Mouse (Mus musculus) erythroblast, embryonic 14.5 days (primary cell): Measurements from ENCODE around the gene Drap1. TPM values are rescaled to one million over a fixed set of nuclear protein-coding genes. Genes with fewer than 3 reads are reported as not detected.

ENCODE experiments used
- H3K27me3 ChIP-seq: 2 replicates; pipeline ENCODE4 v1.6.1; 2012; ENCODE audit warnings: inconsistent platforms; ENCODE audit not compliant: control insufficient read depth
- H3K36me3 ChIP-seq: 2 replicates; pipeline ENCODE4 v1.6.1; 2012; ENCODE audit warnings: mild to moderate bottlenecking, inconsistent platforms; ENCODE audit not compliant: control insufficient read depth
- H3K4me1 ChIP-seq: 2 replicates; pipeline ENCODE4 v1.6.1; 2012; ENCODE audit warnings: inconsistent platforms; ENCODE audit not compliant: control insufficient read depth
- H3K4me3 ChIP-seq: replicated peaks from 2 replicates; pipeline ENCODE3; 2012; ENCODE audit warnings: moderate library complexity, mild to moderate bottlenecking, inconsistent platforms
- H3K9me3 ChIP-seq: 2 replicates; pipeline ENCODE4 v1.6.1; 2012; ENCODE audit warnings: low read length, inconsistent platforms, mixed read lengths; ENCODE audit not compliant: control insufficient read depth
- GATA1 ChIP-seq: IDR thresholded peaks from 2 replicates; pipeline ENCODE4 v1.6.1; 2012; ENCODE audit warnings: low read length, inconsistent platforms, mixed read lengths
- TAL1 ChIP-seq: IDR thresholded peaks from 3 replicates; pipeline ENCODE4 v1.6.1; 2012; ENCODE audit warnings: low read length, inconsistent platforms, mixed read lengths
- polyA plus RNA-seq: library from polyadenylated mRNA; stranded (reverse); fragments of >175 nt; gene quantifications from 2 replicates; pipeline ENCODE4 v1.2.3, GENCODE M21; 2012

Gene Drap1
- polyA plus RNA-seq, 1 experiment = 25.1 TPM

GRCm38 (mm10) chr19:5432992-5433852 is 8.4 kb upstream of the Drap1 start:
- Histone ChIP-seq H3K36me3 (no peaks in the 10 kb centered on the region), H3K4me1 (peaks cover 11% of the 10 kb centered on the region), H3K9me3 (no peaks in the 10 kb centered on the region), H3K4me3 (peak overlapping the region; percentile 45), H3K27me3 (peaks cover 16% of the 10 kb centered on the region)
- TF ChIP-seq GATA1 (no peak), TAL1 (no peak)

- Histone ChIP-seq H3K27me3 (peaks cover 13% of the 10 kb centered on the region), H3K4me3 (no peak overlapping the region), H3K4me1 (peaks cover 12% of the 10 kb centered on the region), H3K9me3 (no peaks in the 10 kb centered on the region), H3K36me3 (peaks cover 5% of the 10 kb centered on the region)
- TF ChIP-seq TAL1 (no peak), GATA1 (no peak)
Observed at GRCm38 (mm10) chr19:5431911-5432464, 7.2 kb upstream of the Drap1 start.

- TF ChIP-seq TAL1 (no peak), GATA1 (no peak)
- Histone ChIP-seq H3K36me3 (peaks cover 17% of the 10 kb centered on the region), H3K27me3 (peaks cover 10% of the 10 kb centered on the region), H3K9me3 (no peaks in the 10 kb centered on the region), H3K4me1 (peaks cover 28% of the 10 kb centered on the region), H3K4me3 (no peak overlapping the region)
Observed at GRCm38 (mm10) chr19:5430408-5430807, 5.6 kb upstream of the Drap1 start.

- Histone ChIP-seq H3K27me3 (peaks cover 7% of the 10 kb centered on the region), H3K4me3 (no peak overlapping the region), H3K4me1 (peaks cover 30% of the 10 kb centered on the region), H3K36me3 (peaks cover 17% of the 10 kb centered on the region), H3K9me3 (no peaks in the 10 kb centered on the region)
- TF ChIP-seq TAL1 (no peak), GATA1 (no peak)
Observed at GRCm38 (mm10) chr19:5429806-5430205, 5.0 kb upstream of the Drap1 start.

GRCm38 (mm10) chr19:5429219-5429618 is 4.4 kb upstream of the Drap1 start:
- Histone ChIP-seq H3K9me3 (no peaks in the 10 kb centered on the region), H3K27me3 (peaks cover 3% of the 10 kb centered on the region), H3K4me3 (no peak overlapping the region), H3K36me3 (peaks cover 17% of the 10 kb centered on the region), H3K4me1 (peaks cover 33% of the 10 kb centered on the region)
- no peak for TF ChIP-seq GATA1
- no peak for TF ChIP-seq TAL1

GRCm38 (mm10) chr19:5428083-5428482 is 3.3 kb upstream of the Drap1 start:
- no peaks in the 10 kb centered on the region for H3K9me3 ChIP-seq
- peaks cover 23% of the 10 kb centered on the region for H3K36me3 ChIP-seq
- no peak overlapping the region for H3K4me3 ChIP-seq
- H3K27me3 ChIP-seq = no peaks in the 10 kb centered on the region
- peaks cover 33% of the 10 kb centered on the region for H3K4me1 ChIP-seq
- TF ChIP-seq TAL1 (no peak), GATA1 (no peak)

GRCm38 (mm10) chr19:5426640-5427290 is 2.0 kb upstream of the Drap1 start:
- TF ChIP-seq GATA1 (no peak), TAL1 (no peak)
- Histone ChIP-seq H3K36me3 (peaks cover 34% of the 10 kb centered on the region), H3K27me3 (no peaks in the 10 kb centered on the region), H3K9me3 (no peaks in the 10 kb centered on the region), H3K4me3 (no peak overlapping the region), H3K4me1 (peaks cover 37% of the 10 kb centered on the region)

GRCm38 (mm10) chr19:5425906-5426565 is 1.3 kb upstream of the Drap1 start:
- no peak for TF ChIP-seq GATA1
- TF ChIP-seq TAL1 = no peak
- Histone ChIP-seq H3K4me1 (peaks cover 38% of the 10 kb centered on the region), H3K27me3 (no peaks in the 10 kb centered on the region), H3K36me3 (peaks cover 36% of the 10 kb centered on the region), H3K4me3 (peak overlapping the region; percentile 89), H3K9me3 (no peaks in the 10 kb centered on the region)
